Mouse (Mus musculus): ENCODE measurements around the gene Scn4a. TPM values are rescaled to one million over a fixed set of nuclear protein-coding genes. Genes with fewer than 3 reads are reported as not detected.
A peak's percentile ranks its signal among the peaks of the same experiment; 100 is the strongest.

Scn4a gene
- polyA plus RNA-seq (2012): not detected in 2 replicates

- no peak for TF ChIP-seq GATA1 (IDR thresholded peaks at IDR 0.05; ENCODE audit: low read length)
Measured at GRCm38 (mm10) chr11:106353188-106353587, at the start of gene Scn4a. Scn4a (minus strand) TSS chr11:106353288.

- no peak for TF ChIP-seq GATA1 (IDR thresholded peaks at IDR 0.05; ENCODE audit: low read length)
Measured at GRCm38 (mm10) chr11:106398481-106398880, 45.4 kb upstream of the Scn4a start.

- no peak for TF ChIP-seq GATA1 (IDR thresholded peaks at IDR 0.05; ENCODE audit: low read length)
Measured at GRCm38 (mm10) chr11:106397656-106398055, 44.6 kb upstream of the Scn4a start.

- TF ChIP-seq GATA1 (IDR thresholded peaks at IDR 0.05; ENCODE audit: low read length): no peak
Measured at GRCm38 (mm10) chr11:106393331-106393616, 40.2 kb upstream of the Scn4a start.

GRCm38 (mm10) chr11:106392597-106393330, 39.7 kb upstream of the Scn4a start:
- no peak for TF ChIP-seq GATA1 (IDR thresholded peaks at IDR 0.05; ENCODE audit: low read length)

GRCm38 (mm10) chr11:106391546-106392188, 38.6 kb upstream of the Scn4a start:
- no peak for TF ChIP-seq GATA1 (IDR thresholded peaks at IDR 0.05; ENCODE audit: low read length)

GRCm38 (mm10) chr11:106390757-106391156, 37.7 kb upstream of the Scn4a start:
- no peak for TF ChIP-seq GATA1 (IDR thresholded peaks at IDR 0.05; ENCODE audit: low read length)

- TF ChIP-seq GATA1 (IDR thresholded peaks at IDR 0.05; ENCODE audit: low read length): no peak
Measured at GRCm38 (mm10) chr11:106389611-106390010, 36.5 kb upstream of the Scn4a start.

- TF ChIP-seq GATA1 (IDR thresholded peaks at IDR 0.05; ENCODE audit: low read length): no peak
Measured at GRCm38 (mm10) chr11:106387791-106388216, 34.7 kb upstream of the Scn4a start, which contains the start of gene Icam2. Icam2 (minus strand) TSS chr11:106388075.

GRCm38 (mm10) chr11:106387020-106387419, 33.9 kb upstream of the Scn4a start:
- TF ChIP-seq GATA1 (IDR thresholded peaks at IDR 0.05; ENCODE audit: low read length): peak; percentile 49

- no peak for TF ChIP-seq GATA1 (IDR thresholded peaks at IDR 0.05; ENCODE audit: low read length)
Measured at GRCm38 (mm10) chr11:106386409-106386808, 33.3 kb upstream of the Scn4a start.

GRCm38 (mm10) chr11:106383051-106383790, 30.1 kb upstream of the Scn4a start:
- TF ChIP-seq GATA1 (IDR thresholded peaks at IDR 0.05; ENCODE audit: low read length): no peak

- peak; percentile 27 for TF ChIP-seq GATA1 (IDR thresholded peaks at IDR 0.05; ENCODE audit: low read length)
Measured at GRCm38 (mm10) chr11:106382424-106382823, 29.3 kb upstream of the Scn4a start.

- TF ChIP-seq GATA1 (IDR thresholded peaks at IDR 0.05; ENCODE audit: low read length): no peak
Measured at GRCm38 (mm10) chr11:106381883-106382282, 28.8 kb upstream of the Scn4a start.

GRCm38 (mm10) chr11:106381011-106381410, 27.9 kb upstream of the Scn4a start:
- TF ChIP-seq GATA1 (IDR thresholded peaks at IDR 0.05; ENCODE audit: low read length): no peak

GRCm38 (mm10) chr11:106374979-106375378, 21.9 kb upstream of the Scn4a start:
- TF ChIP-seq GATA1 (IDR thresholded peaks at IDR 0.05; ENCODE audit: low read length): no peak
